Comparison of ENCODE assay signal across 15 mouse cellular contexts in genomic region chr14:54960769-54961168, GRCm38 (mm10). TPM values are rescaled to one million over a fixed set of nuclear protein-coding genes. Genes with fewer than 3 reads are reported as not detected.
DNase-seq lines count a peak whose midpoint lies in the region; ATAC-seq and TF ChIP-seq lines count a peak whose summit lies in the region.
"Had no signal": no experiment of that assay in that cellular context is flagged by ENCODE, and none has a peak within 500 bp of the region (broad histone marks: within the 10 kb centered on the region; RNA-seq: fewer than 3 reads in every experiment).

No protein-coding gene starts in this region.

- 70% methylated on average over 10 of the region's 10 CpGs for WGBS in forebrain, postnatal 0 days
- WGBS in forebrain, embryonic 11.5 days, result 70% methylated on average over 10 of the region's 10 CpGs
- WGBS in midbrain, embryonic 10.5 days, result 69% methylated on average over 10 of the region's 10 CpGs
- 62% methylated on average over 10 of the region's 10 CpGs for WGBS in midbrain, embryonic 11.5 days

- H3K4me3 ChIP-seq in forebrain, postnatal 0 days (ENCODE audit: low read depth, low read length), result no peak overlapping the region
- no peak overlapping the region for H3K4me3 ChIP-seq in forebrain, embryonic 11.5 days (ENCODE audit: low read depth, low read length)
- no peak overlapping the region for H3K4me3 ChIP-seq in midbrain, embryonic 10.5 days
- no peak overlapping the region for H3K4me3 ChIP-seq in midbrain, embryonic 11.5 days (ENCODE audit: low read depth, low read length)
- H3K4me3 ChIP-seq in layer of hippocampus, adult 2 months, result no peak overlapping the region
- H3K4me3 ChIP-seq: neural tube, embryonic 12.5 days had no signal

- no peak for TF ChIP-seq CTCF in forebrain, postnatal 0 days (IDR thresholded peaks at IDR 0.05; ENCODE audit: low read depth)
- TF ChIP-seq CTCF in layer of hippocampus, adult 2 months (conservative IDR thresholded peaks at IDR 0.05), result no peak

- H3K4me1 ChIP-seq in forebrain, postnatal 0 days (ENCODE audit: insufficient read depth), result no peaks in the 10 kb centered on the region
- H3K4me1 ChIP-seq in forebrain, embryonic 11.5 days (replicated peaks; ENCODE audit: control insufficient read depth, insufficient read depth, low read length), result no peaks in the 10 kb centered on the region
- peaks cover 10% of the 10 kb centered on the region for H3K4me1 ChIP-seq in midbrain, embryonic 10.5 days
- H3K4me1 ChIP-seq in midbrain, embryonic 11.5 days (ENCODE audit: control insufficient read depth, insufficient read depth, low read length), result no peaks in the 10 kb centered on the region
- H3K4me1 ChIP-seq: neural tube, embryonic 12.5 days had no signal

- no peak overlapping the region for H3K27ac ChIP-seq in forebrain, postnatal 0 days (ENCODE audit: low read depth, low read length)
- H3K27ac ChIP-seq in forebrain, embryonic 11.5 days (ENCODE audit: low read depth, low read length), result no peak overlapping the region
- peak overlapping the region; percentile 52; the same call in 1 of the 2 replicates for H3K27ac ChIP-seq in midbrain, embryonic 10.5 days (replicated peaks)
- no peak overlapping the region for H3K27ac ChIP-seq in midbrain, embryonic 11.5 days (ENCODE audit: low read depth, low read length)
- no peak overlapping the region for H3K27ac ChIP-seq in layer of hippocampus, adult 2 months
- H3K27ac ChIP-seq: kidney, postnatal 0 days; neural tube, embryonic 12.5 days had no signal

- peak; percentile 3 for DNase-seq in forebrain, postnatal 0 days
- DNase-seq in forebrain, embryonic 11.5 days (ENCODE audit: low spot score), result no peak
- DNase-seq in midbrain, embryonic 10.5 days (ENCODE audit: low spot score), result no peak
- no peak for DNase-seq in midbrain, embryonic 11.5 days (ENCODE audit: low spot score, missing footprints)
- DNase-seq in layer of hippocampus, adult 2 months (ENCODE audit: low spot score in 2 of 2), result peak; percentile 69 to 73
- DNase-seq in thymus, postnatal 10 days (ENCODE audit: low spot score in 2 of 2), result peak; percentile 8 to 18
- DNase-seq in adrenal gland, adult 18-20 months (ENCODE audit: low spot score in 2 of 2), result no peak
- no peak for DNase-seq in adipocyte (ENCODE audit: low spot score)
- DNase-seq: cerebellum, adult 9-11 months; lung, adult 2 months had no signal

- no peak for ATAC-seq in forebrain, postnatal 0 days
- ATAC-seq in forebrain, embryonic 11.5 days (replicated peaks; ENCODE audit: low FRiP score), result no peak
- no peak for ATAC-seq in midbrain, embryonic 11.5 days (ENCODE audit: low FRiP score)

- H3K36me3 ChIP-seq in forebrain, postnatal 0 days (ENCODE audit: insufficient read depth), result no peaks in the 10 kb centered on the region
- H3K36me3 ChIP-seq in forebrain, embryonic 11.5 days (ENCODE audit: control insufficient read depth, insufficient read depth, low read length), result no peaks in the 10 kb centered on the region
- no peaks in the 10 kb centered on the region for H3K36me3 ChIP-seq in midbrain, embryonic 10.5 days
- no peaks in the 10 kb centered on the region for H3K36me3 ChIP-seq in midbrain, embryonic 11.5 days (ENCODE audit: control insufficient read depth, insufficient read depth, low read length)
- H3K36me3 ChIP-seq: neural tube, embryonic 12.5 days had no signal

- no peaks in the 10 kb centered on the region for H3K27me3 ChIP-seq in forebrain, postnatal 0 days (ENCODE audit: insufficient read depth, low read length)
- no peaks in the 10 kb centered on the region for H3K27me3 ChIP-seq in forebrain, embryonic 11.5 days (ENCODE audit: control insufficient read depth, insufficient read depth, low read length)
- H3K27me3 ChIP-seq in midbrain, embryonic 10.5 days (ENCODE audit: low read depth, poor library complexity, severe bottlenecking), result no peaks in the 10 kb centered on the region
- H3K27me3 ChIP-seq in midbrain, embryonic 11.5 days (ENCODE audit: control insufficient read depth, insufficient read depth, low read length), result no peaks in the 10 kb centered on the region
- H3K27me3 ChIP-seq: neural tube, embryonic 12.5 days had no signal

- no peaks in the 10 kb centered on the region for H3K9me3 ChIP-seq in forebrain, postnatal 0 days (ENCODE audit: low read length)
- no peaks in the 10 kb centered on the region for H3K9me3 ChIP-seq in forebrain, embryonic 11.5 days (ENCODE audit: control insufficient read depth, low read length)
- no peaks in the 10 kb centered on the region for H3K9me3 ChIP-seq in midbrain, embryonic 10.5 days (replicated peaks)
- no peaks in the 10 kb centered on the region for H3K9me3 ChIP-seq in midbrain, embryonic 11.5 days (ENCODE audit: control insufficient read depth, low read length)
- H3K9me3 ChIP-seq: neural tube, embryonic 12.5 days had no signal

- H3K4me2 ChIP-seq in forebrain, postnatal 0 days (ENCODE audit: low read depth), result no peak overlapping the region
- no peak overlapping the region for H3K4me2 ChIP-seq in forebrain, embryonic 11.5 days (ENCODE audit: low read depth, low read length, severe bottlenecking)
- no peak overlapping the region for H3K4me2 ChIP-seq in midbrain, embryonic 11.5 days
- H3K4me2 ChIP-seq: neural tube, embryonic 12.5 days had no signal

- no peak overlapping the region for H3K9ac ChIP-seq in forebrain, postnatal 0 days
- no peak overlapping the region for H3K9ac ChIP-seq in forebrain, embryonic 11.5 days (ENCODE audit: low read length)
- H3K9ac ChIP-seq in midbrain, embryonic 11.5 days (ENCODE audit: low read length), result no peak overlapping the region
- H3K9ac ChIP-seq: neural tube, embryonic 12.5 days had no signal

RNA-seq across cellular contexts. Expression of gene Myh6, which starts 6.0 kb away (rescaled TPM):
- total RNA-seq in forebrain, postnatal 0 days (2014; rRNA removed), result 0.23 and 5.8 TPM in 2 replicates
- 2.3 and 2.5 TPM in 2 replicates for polyA plus RNA-seq in forebrain, postnatal 0 days (2015; fragmentation: Nextera tagmentation; extraction: Ambion mirVana)
- polyA plus RNA-seq in forebrain, embryonic 11.5 days (2014; fragmentation: Nextera tagmentation; extraction: Ambion mirVana), result 0.32 TPM in 1 of 2 replicates, not detected in the other
- 0.40 and 0.68 TPM in 2 replicates for polyA plus RNA-seq in midbrain, embryonic 10.5 days (2016; fragmentation: Nextera tagmentation; extraction: Ambion mirVana)
- 0.51 TPM in 1 of 2 replicates, not detected in the other for polyA plus RNA-seq in midbrain, embryonic 11.5 days (2014; fragmentation: Nextera tagmentation; extraction: Ambion mirVana)
- 1 to 10 TPM; 2.5 to 3.0 TPM for total RNA-seq in layer of hippocampus, adult 2 months (2021)
- under 1 TPM in 1 of 2 experiments, not detected in 1; 0.42 TPM for total RNA-seq in adrenal gland, adult 18-20 months (2021)

RNA-seq across cellular contexts. Expression of gene Gm17428, which starts 16.0 kb away (rescaled TPM):
- total RNA-seq in forebrain, postnatal 0 days (2014; rRNA removed), result not detected in 2 replicates
- not detected in 2 replicates for polyA plus RNA-seq in forebrain, postnatal 0 days (2015; fragmentation: Nextera tagmentation; extraction: Ambion mirVana)
- not detected in 2 replicates for polyA plus RNA-seq in forebrain, embryonic 11.5 days (2014; fragmentation: Nextera tagmentation; extraction: Ambion mirVana)
- polyA plus RNA-seq in midbrain, embryonic 10.5 days (2016; fragmentation: Nextera tagmentation; extraction: Ambion mirVana), result not detected in 2 replicates
- polyA plus RNA-seq in midbrain, embryonic 11.5 days (2014; fragmentation: Nextera tagmentation; extraction: Ambion mirVana), result not detected in 2 replicates
- not detected for total RNA-seq in layer of hippocampus, adult 2 months (2021)
- not detected for total RNA-seq in adrenal gland, adult 18-20 months (2021)
- total RNA-seq: adrenal gland, postnatal 4 days; gastrocnemius, adult 18-20 months had no signal
- polyA plus RNA-seq: kidney, postnatal 0 days; limb, embryonic 11.5 days; lung, adult 2 months; neural tube, embryonic 12.5 days had no signal

RNA-seq across cellular contexts. Expression of gene Cmtm5, which starts 24.7 kb away (rescaled TPM):
- 17.9 and 19.9 TPM in 2 replicates for total RNA-seq in forebrain, postnatal 0 days (2014; rRNA removed)
- 17.7 and 22.7 TPM in 2 replicates for polyA plus RNA-seq in forebrain, postnatal 0 days (2015; fragmentation: Nextera tagmentation; extraction: Ambion mirVana)
- 0.69 TPM in 1 of 2 replicates, not detected in the other for polyA plus RNA-seq in forebrain, embryonic 11.5 days (2014; fragmentation: Nextera tagmentation; extraction: Ambion mirVana)
- 0.17 and 0.31 TPM in 2 replicates for polyA plus RNA-seq in midbrain, embryonic 10.5 days (2016; fragmentation: Nextera tagmentation; extraction: Ambion mirVana)
- 0.19 and 0.71 TPM in 2 replicates for polyA plus RNA-seq in midbrain, embryonic 11.5 days (2014; fragmentation: Nextera tagmentation; extraction: Ambion mirVana)
- total RNA-seq in layer of hippocampus, adult 2 months (2021), result 10 to 100 TPM; 66.9 to 78.4 TPM
- total RNA-seq in adrenal gland, adult 18-20 months (2021), result under 1 TPM in 1 of 2 experiments, not detected in 1; 0.96 TPM

RNA-seq across cellular contexts. Expression of gene Il25, which starts 28.3 kb away (rescaled TPM):
- 0.38 TPM in 1 of 2 replicates, not detected in the other for total RNA-seq in forebrain, postnatal 0 days (2014; rRNA removed)
- polyA plus RNA-seq in forebrain, postnatal 0 days (2015; fragmentation: Nextera tagmentation; extraction: Ambion mirVana), result 0.18 and 0.58 TPM in 2 replicates
- not detected in 2 replicates for polyA plus RNA-seq in forebrain, embryonic 11.5 days (2014; fragmentation: Nextera tagmentation; extraction: Ambion mirVana)
- polyA plus RNA-seq in midbrain, embryonic 10.5 days (2016; fragmentation: Nextera tagmentation; extraction: Ambion mirVana), result not detected in 2 replicates
- not detected in 2 replicates for polyA plus RNA-seq in midbrain, embryonic 11.5 days (2014; fragmentation: Nextera tagmentation; extraction: Ambion mirVana)
- total RNA-seq in layer of hippocampus, adult 2 months (2021), result not detected
- total RNA-seq in adrenal gland, adult 18-20 months (2021), result not detected
- total RNA-seq: adrenal gland, postnatal 4 days; gastrocnemius, adult 18-20 months had no signal
- polyA plus RNA-seq: limb, embryonic 11.5 days; lung, adult 2 months had no signal

RNA-seq across cellular contexts. Expression of gene Myh7, which starts 33.7 kb away (rescaled TPM):
- 8.5 and 9.3 TPM in 2 replicates for total RNA-seq in forebrain, postnatal 0 days (2014; rRNA removed)
- 8.8 and 9.6 TPM in 2 replicates for polyA plus RNA-seq in forebrain, postnatal 0 days (2015; fragmentation: Nextera tagmentation; extraction: Ambion mirVana)
- 0.11 and 0.52 TPM in 2 replicates for polyA plus RNA-seq in forebrain, embryonic 11.5 days (2014; fragmentation: Nextera tagmentation; extraction: Ambion mirVana)
- polyA plus RNA-seq in midbrain, embryonic 10.5 days (2016; fragmentation: Nextera tagmentation; extraction: Ambion mirVana), result 0.70 and 0.96 TPM in 2 replicates
- 0.52 and 1.1 TPM in 2 replicates for polyA plus RNA-seq in midbrain, embryonic 11.5 days (2014; fragmentation: Nextera tagmentation; extraction: Ambion mirVana)
- total RNA-seq in layer of hippocampus, adult 2 months (2021), result 1 to 10 TPM; 8.3 TPM
- under 1 TPM in 1 of 2 experiments, not detected in 1; 0.42 TPM for total RNA-seq in adrenal gland, adult 18-20 months (2021)

Comparison
In these comparisons a context has a peak if more than half of its experiments do, and no peak if none do; other contexts are left out.
1. DNase-seq: peak in forebrain, postnatal 0 days (single experiment), layer of hippocampus, adult 2 months (2 of 2) and thymus, postnatal 10 days (2 of 2); none in forebrain, embryonic 11.5 days (single experiment), midbrain, embryonic 10.5 days (single experiment), midbrain, embryonic 11.5 days (single experiment), adrenal gland, adult 18-20 months (0 of 2) and adipocyte (single experiment).
2. RNA of gene Cmtm5, which starts 24.7 kb away (polyA plus RNA-seq): 17.7 to 22.7 TPM in forebrain, postnatal 0 days; 0.19 to 0.71 TPM in midbrain, embryonic 11.5 days, 0.69 TPM in forebrain, embryonic 11.5 days and 0.17 to 0.31 TPM in midbrain, embryonic 10.5 days; every median in the first group is over 10 times any median in the second.